ENCODE assay signal across 9 mouse cellular contexts in the genomic region with DNA sequence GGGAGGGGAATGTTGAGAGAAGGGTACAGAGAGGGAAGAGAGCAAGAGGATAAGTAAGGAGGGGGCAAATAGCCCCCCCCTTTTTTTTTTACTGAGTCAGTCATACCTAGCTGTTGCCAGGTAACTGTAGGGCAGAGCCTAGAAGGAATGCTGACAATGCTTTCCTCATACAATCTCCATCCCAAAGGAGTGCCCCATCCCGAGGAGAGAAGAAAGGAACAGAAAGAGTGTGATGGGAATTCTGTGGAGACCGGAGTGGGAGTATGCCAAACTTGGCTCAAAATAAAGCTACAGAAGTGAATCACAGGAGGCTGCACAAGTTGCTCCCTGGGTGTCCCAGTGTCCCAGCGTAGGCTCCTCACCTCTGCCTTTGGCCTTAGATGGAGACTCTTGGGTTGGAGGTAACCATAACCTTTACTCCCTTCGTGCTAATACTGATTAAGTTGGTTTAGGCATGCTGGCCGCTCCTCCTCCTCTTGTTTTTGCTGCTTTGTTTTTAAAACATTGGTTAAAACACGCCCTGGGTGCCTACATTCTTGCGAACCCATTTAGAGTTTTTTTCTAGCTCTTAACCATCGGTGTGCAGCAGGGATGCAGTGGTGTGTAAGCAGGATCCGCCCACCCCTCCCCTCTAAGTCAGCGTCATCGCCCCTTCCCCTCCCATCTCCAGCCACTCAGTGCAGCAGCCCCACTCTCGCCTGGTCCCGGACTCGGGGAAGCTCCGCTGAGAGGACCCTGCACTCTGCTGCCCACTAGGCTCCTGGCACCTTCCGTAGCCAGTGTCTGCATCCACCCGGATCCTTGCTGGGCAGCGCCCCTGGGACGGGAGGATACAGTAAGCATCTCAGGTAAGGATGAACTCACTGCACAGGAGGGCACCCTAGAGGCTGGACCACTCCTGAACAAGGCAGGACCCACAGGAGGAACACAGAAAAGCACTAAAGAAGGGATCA. TPM values are rescaled to one million over a fixed set of nuclear protein-coding genes. Genes with fewer than 3 reads are reported as not detected.
A peak's percentile ranks its signal among the peaks of the same experiment; 100 is the strongest.
DNase-seq lines count a peak whose midpoint lies in the region; ATAC-seq and TF ChIP-seq lines count a peak whose summit lies in the region.
"Had no signal": no experiment of that assay in that cellular context is flagged by ENCODE, and none has a peak within 500 bp of the region (broad histone marks: within the 10 kb centered on the region; RNA-seq: fewer than 3 reads in every experiment).

A gene (plus strand): TSS at position 691 of the 953 bp plus-strand sequence.

- no peaks in the 10 kb centered on the region for H3K36me3 ChIP-seq in hindbrain, embryonic 10.5 days
- H3K36me3 ChIP-seq in lung, postnatal 0 days (ENCODE audit: insufficient read depth, low read length): no peaks in the 10 kb centered on the region
- H3K36me3 ChIP-seq in stomach, embryonic 14.5 days (ENCODE audit: control insufficient read depth, insufficient read depth, low read length): no peaks in the 10 kb centered on the region

- H3K4me2 ChIP-seq in lung, postnatal 0 days (replicated peaks; ENCODE audit: low read depth, low read length): peak within 1 kb of the TSS; percentile 37
- peak within 1 kb of the TSS; percentile 46 for H3K4me2 ChIP-seq in stomach, embryonic 14.5 days (replicated peaks; ENCODE audit: low read depth, low read length)

- 2% methylated on average over 19 of the region's 19 CpGs for WGBS in hindbrain, embryonic 10.5 days
- WGBS in lung, postnatal 0 days: 4% methylated on average over 19 of the region's 19 CpGs
- 5% methylated on average over 19 of the region's 19 CpGs for WGBS in stomach, embryonic 14.5 days

- H3K27ac ChIP-seq in hindbrain, embryonic 10.5 days: peak within 1 kb of the TSS; percentile 50; the same call in 1 of the 2 replicates
- H3K27ac ChIP-seq in lung, postnatal 0 days (ENCODE audit: low read length): no peak within 1 kb of the TSS
- no peak within 1 kb of the TSS for H3K27ac ChIP-seq in stomach, embryonic 14.5 days (ENCODE audit: low read length)

- no peaks in the 10 kb centered on the region for H3K9me3 ChIP-seq in hindbrain, embryonic 10.5 days
- no peaks in the 10 kb centered on the region for H3K9me3 ChIP-seq in lung, postnatal 0 days (ENCODE audit: low read length)
- no peaks in the 10 kb centered on the region for H3K9me3 ChIP-seq in stomach, embryonic 14.5 days (ENCODE audit: control insufficient read depth, low read depth, low read length)

- peaks cover 18% of the 10 kb centered on the region for H3K4me1 ChIP-seq in hindbrain, embryonic 10.5 days (replicated peaks)
- no peaks in the 10 kb centered on the region for H3K4me1 ChIP-seq in lung, postnatal 0 days (ENCODE audit: insufficient read depth, low read depth, low read length)
- peaks cover 5% of the 10 kb centered on the region; the same call in 1 of the 2 replicates for H3K4me1 ChIP-seq in stomach, embryonic 14.5 days (ENCODE audit: control insufficient read depth, insufficient read depth, low read length)

- peak; percentile 39 for TF ChIP-seq CTCF in lung, postnatal 0 days (IDR thresholded peaks at IDR 0.05)

- DNase-seq in cerebellum, postnatal 14 days: peak; percentile 33 to 48
- DNase-seq in cerebellum, adult 11 months: no peak
- DNase-seq in thymus, postnatal 4 days: peak; percentile 9
- no peak for DNase-seq in thymus, postnatal 25 days
- DNase-seq in hindbrain, embryonic 10.5 days (ENCODE audit: low spot score): peak; percentile 49
- peak; percentile 13 for DNase-seq in lung, postnatal 0 days (ENCODE audit: low spot score)
- DNase-seq in layer of hippocampus, adult 9-10 months (ENCODE audit: low spot score): no peak

- no peak for TF ChIP-seq EP300 in lung, postnatal 0 days (IDR thresholded peaks at IDR 0.05)

- H3K27me3 ChIP-seq in hindbrain, embryonic 10.5 days (ENCODE audit: insufficient read depth, poor library complexity, severe bottlenecking): peaks cover 15% of the 10 kb centered on the region
- H3K27me3 ChIP-seq in lung, postnatal 0 days (replicated peaks; ENCODE audit: insufficient read depth, low read length): no peaks in the 10 kb centered on the region
- no peaks in the 10 kb centered on the region for H3K27me3 ChIP-seq in stomach, embryonic 14.5 days (ENCODE audit: control insufficient read depth, insufficient read depth, low read length)

- no peak within 1 kb of the TSS for H3K9ac ChIP-seq in lung, postnatal 0 days (replicated peaks; ENCODE audit: low read depth)
- H3K9ac ChIP-seq in stomach, embryonic 14.5 days (replicated peaks; ENCODE audit: low read depth, low read length): no peak within 1 kb of the TSS

- H3K4me3 ChIP-seq in hindbrain, embryonic 10.5 days: peak within 1 kb of the TSS; percentile 53
- H3K4me3 ChIP-seq in lung, postnatal 0 days (ENCODE audit: low read depth, low read length): 0 out of 2 replicates have a peak within 1 kb of the TSS, but pooled peaks have one; percentile 5
- H3K4me3 ChIP-seq in stomach, embryonic 14.5 days (ENCODE audit: low read depth, low read length): peak within 1 kb of the TSS; percentile 24
- H3K4me3 ChIP-seq: erythroblast, embryonic 14.5 days had no signal

- ATAC-seq in lung, postnatal 0 days: peak; percentile 27; the same call in 1 of the 2 replicates
- peak; percentile 54; the same call in 1 of the 2 replicates for ATAC-seq in stomach, embryonic 14.5 days (ENCODE audit: insufficient number of reproducible peaks, insufficient read depth, low FRiP score, low read depth)

RNA-seq across cellular contexts. Expression of the gene that starts here (rescaled TPM):
- polyA plus RNA-seq in hindbrain, embryonic 10.5 days (2016; fragmentation: Nextera tagmentation; extraction: Ambion mirVana): 0.54 and 1.5 TPM in 2 replicates
- 18.0 and 29.2 TPM in 2 replicates for polyA plus RNA-seq in lung, postnatal 0 days (2015; fragmentation: Nextera tagmentation; extraction: Ambion mirVana)
- polyA plus RNA-seq in stomach, embryonic 14.5 days (2014; fragmentation: Nextera tagmentation; extraction: Ambion mirVana): 10.8 and 15.8 TPM in 2 replicates
- polyA plus RNA-seq: erythroblast, embryonic 14.5 days had no signal

Comparison
In these comparisons a context has a peak if more than half of its experiments do, and no peak if none do; other contexts are left out.
1. DNase-seq: peak in cerebellum, postnatal 14 days (2 of 2), thymus, postnatal 4 days (single experiment), hindbrain, embryonic 10.5 days (single experiment) and lung, postnatal 0 days (single experiment); none in cerebellum, adult 11 months (single experiment), thymus, postnatal 25 days (single experiment) and layer of hippocampus, adult 9-10 months (single experiment).
2. Peak in every context shown above with its lines, with median percentiles within 50 percentile points of each other: H3K4me3 ChIP-seq.